Mouse (Mus musculus): ENCODE measurements around the gene Rtel1.

GRCm38 (mm10) chr2:181334023-181334422 lies 14.5 kb downstream of the Rtel1 start:
- no peak; the same call in 1 of the 2 replicates for TF ChIP-seq CTCF (IDR thresholded peaks at IDR 0.05; ENCODE audit: insufficient read depth, low read length)
- no peak for TF ChIP-seq POLR2A (IDR thresholded peaks at IDR 0.05; ENCODE audit: borderline replicate concordance, extremely low read depth, low read depth, low read length)
